Mouse (Mus musculus): ENCODE measurements at regions not wholly inside any gene's neighbourhood (a gene's known extent, or its start where the extent isn't known, plus 50 kb on each side); places are given as distances from the start of the nearest gene placed in this dataset.
"Not testable (repeated sequence)": the region's sequence is repeated elsewhere in the genome, so short reads cannot be mapped to it uniquely, and the experiment has no call there.

GRCm38 (mm10) chr3:7811301-7811700 is 1191.1 kb upstream of the 1700008P02Rik start:
- intact Hi-C loops (cut with DNase I); DNase-seq: not testable (repeated sequence)

- DNase-seq; intact Hi-C loops (cut with DNase I): not testable (repeated sequence)
These were observed 1184.9 kb upstream of the 1700008P02Rik start for GRCm38 (mm10) chr3:7805121-7805520.

GRCm38 (mm10) chr3:7804209-7804608 is 1184.0 kb upstream of the 1700008P02Rik start:
- intact Hi-C loops (cut with DNase I), result no loop called here
- no peak for DNase-seq

- intact Hi-C loops (cut with DNase I), result no loop called here
- no peak for DNase-seq
These were observed 1179.2 kb upstream of the 1700008P02Rik start for GRCm38 (mm10) chr3:7799486-7799885.

- intact Hi-C loops (cut with DNase I), result no loop called here
- DNase-seq, result no peak
These were observed 1167.4 kb upstream of the 1700008P02Rik start for GRCm38 (mm10) chr3:7787665-7788064.

- no peak for DNase-seq
- intact Hi-C loops (cut with DNase I), result no loop called here
These were observed 1164.9 kb upstream of the 1700008P02Rik start for GRCm38 (mm10) chr3:7785096-7785495.

- intact Hi-C loops (cut with DNase I), result no loop called here
These were observed 1135.2 kb upstream of the 1700008P02Rik start for GRCm38 (mm10) chr3:7755445-7755844.

GRCm38 (mm10) chr3:7713741-7714140 is 1093.5 kb upstream of the 1700008P02Rik start:
- DNase-seq, result no peak
- intact Hi-C loops (cut with DNase I), result no loop called here

More at GRCm38 (mm10) chr3:7755445-7755844, 1135.2 kb upstream of the 1700008P02Rik start:
- DNase-seq, result peak; percentile 2 to 31

- intact Hi-C loops (cut with DNase I), result no loop called here
These were observed 1092.9 kb upstream of the 1700008P02Rik start for GRCm38 (mm10) chr3:7713130-7713529.

GRCm38 (mm10) chr3:7712466-7712865 is 1092.2 kb upstream of the 1700008P02Rik start:
- intact Hi-C loops (cut with DNase I), result no loop called here
- no peak for DNase-seq

More at GRCm38 (mm10) chr3:7713130-7713529, 1092.9 kb upstream of the 1700008P02Rik start:
- no peak for DNase-seq

GRCm38 (mm10) chr3:7708609-7709008 is 1088.4 kb upstream of the 1700008P02Rik start:
- no peak for DNase-seq
- intact Hi-C loops (cut with DNase I), result no loop called here

GRCm38 (mm10) chr3:7683536-7683935 is 1063.3 kb upstream of the 1700008P02Rik start:
- intact Hi-C loops (cut with DNase I), result no loop called here
- no peak for DNase-seq

- DNase-seq; intact Hi-C loops (cut with DNase I): not testable (repeated sequence)
These were observed 1062.6 kb upstream of the 1700008P02Rik start for GRCm38 (mm10) chr3:7682816-7683215.

- intact Hi-C loops (cut with DNase I), result no loop called here
- DNase-seq, result no peak
These were observed 1062.1 kb upstream of the 1700008P02Rik start for GRCm38 (mm10) chr3:7682311-7682710.

- DNase-seq, result no peak
- intact Hi-C loops (cut with DNase I), result no loop called here
These were observed 1049.7 kb upstream of the 1700008P02Rik start for GRCm38 (mm10) chr3:7669956-7670355.

GRCm38 (mm10) chr3:7667851-7668250 is 1047.6 kb upstream of the 1700008P02Rik start:
- DNase-seq; intact Hi-C loops (cut with DNase I): not testable (repeated sequence)

- intact Hi-C loops (cut with DNase I); DNase-seq: not testable (repeated sequence)
These were observed 1046.3 kb upstream of the 1700008P02Rik start for GRCm38 (mm10) chr3:7666391-7667142.
